Mouse (Mus musculus) liver, embryonic 15.5 days (tissue): ENCODE data around the gene Itga1. TPM values are rescaled to one million over a fixed set of nuclear protein-coding genes. Genes with fewer than 3 reads are reported as not detected.

ENCODE experiments used
- ATAC-seq: fragments of 200-750 bp; cut with Nextera tagmentation; 2 replicates; pipeline ENCODE4 v1.8.0; 2017; ENCODE audit warnings: moderate number of reproducible peaks, mild to moderate bottlenecking, moderate library complexity; ENCODE audit not compliant: insufficient read depth
- H3K27ac ChIP-seq: fragments of 300-500 bp; sonication (generic); replicated peaks from 2 replicates; pipeline ENCODE4 v1.5.1; 2015; ENCODE audit warnings: mild to moderate bottlenecking, inconsistent platforms
- H3K27me3 ChIP-seq: fragments of 300-500 bp; sonication (generic); 2 replicates; pipeline ENCODE4 v1.6.1; 2015; ENCODE audit warnings: mild to moderate bottlenecking, inconsistent platforms
- H3K36me3 ChIP-seq: fragments of 300-500 bp; sonication (generic); replicated peaks from 2 replicates; pipeline ENCODE4 v1.6.1; 2015; ENCODE audit warnings: moderate library complexity, mild to moderate bottlenecking, inconsistent platforms
- H3K4me1 ChIP-seq: fragments of 300-500 bp; sonication (generic); replicated peaks from 2 replicates; pipeline ENCODE4 v1.6.1; 2015; ENCODE audit warnings: inconsistent platforms
- H3K4me2 ChIP-seq: fragments of 300-500 bp; sonication (generic); 2 replicates; pipeline ENCODE4 v1.6.1; 2015; ENCODE audit warnings: moderate library complexity, mild to moderate bottlenecking, inconsistent platforms
- H3K4me3 ChIP-seq: fragments of 300-500 bp; sonication (generic); replicated peaks from 2 replicates; pipeline ENCODE4 v1.5.1; 2015; ENCODE audit warnings: mild to moderate bottlenecking, inconsistent platforms
- H3K9ac ChIP-seq: fragments of 300-500 bp; sonication (generic); 2 replicates; pipeline ENCODE4 v1.6.1; 2015; ENCODE audit warnings: moderate library complexity, mild to moderate bottlenecking, inconsistent platforms
- H3K9me3 ChIP-seq: fragments of 300-500 bp; sonication (generic); replicated peaks from 2 replicates; pipeline ENCODE4 v1.6.1; 2016; ENCODE audit warnings: inconsistent platforms
- WGBS: fragments of 180-500 bp; shearing (Covaris S2); methylation state at CpG from one replicate; pipeline ENCODE4 v1.1.7; 2015; ENCODE audit warnings: mixed read lengths; ENCODE audit not compliant: insufficient replicate concordance; 5-methylcytosine and 5-hydroxymethylcytosine counted together
- polyA plus RNA-seq: library from polyadenylated mRNA; unstranded; fragments of >200 nt; fragmentation: Nextera tagmentation; extraction: Ambion mirVana; gene quantifications from 2 replicates; pipeline ENCODE4 v1.2.1, GENCODE M21; 2015

Itga1 gene
- polyA plus RNA-seq, 1 experiment from 2014 or later = 4.6 TPM

GRCm38 (mm10) chr13:115098227-115098626 lies 3.5 kb downstream of the Itga1 start:
- no peaks in the 10 kb centered on the region for H3K9me3 ChIP-seq
- H3K36me3 ChIP-seq = no peaks in the 10 kb centered on the region
- no peak overlapping the region for H3K9ac ChIP-seq
- no peak for ATAC-seq
- no peak overlapping the region for H3K4me2 ChIP-seq
- no peak overlapping the region for H3K27ac ChIP-seq
- WGBS = 52% methylated on average over 3 of the region's 3 CpGs
- peaks cover 48% of the 10 kb centered on the region for H3K27me3 ChIP-seq
- no peak overlapping the region for H3K4me3 ChIP-seq
- H3K4me1 ChIP-seq = peaks cover 8% of the 10 kb centered on the region

DNA sequence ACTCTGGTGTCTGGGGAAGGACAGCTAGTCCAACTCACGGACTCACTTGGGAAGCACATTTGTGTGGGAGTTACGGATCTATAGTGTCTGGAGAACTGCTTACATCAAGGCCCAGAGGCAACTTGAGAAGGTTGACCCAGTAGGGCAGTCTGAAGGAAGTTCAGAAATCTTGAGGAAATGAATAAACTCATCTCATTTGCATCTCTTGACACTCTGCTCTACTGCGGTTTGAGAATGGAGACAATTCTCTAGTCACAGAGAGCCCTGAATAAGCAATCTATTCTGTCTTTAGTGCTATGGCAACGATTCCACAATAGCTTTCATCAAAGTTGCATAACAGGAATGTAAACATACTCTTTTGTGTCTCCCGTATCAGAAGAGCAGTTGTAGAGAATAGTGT lies 4.8 kb downstream of the Itga1 start:
- H3K27ac ChIP-seq = no peak overlapping the region
- no peak overlapping the region for H3K4me3 ChIP-seq
- no peak overlapping the region for H3K9ac ChIP-seq
- H3K9me3 ChIP-seq = no peaks in the 10 kb centered on the region
- H3K4me2 ChIP-seq = no peak overlapping the region
- no peak for ATAC-seq
- peaks cover 40% of the 10 kb centered on the region for H3K27me3 ChIP-seq
- WGBS = 49% methylated on average over 5 of the region's 5 CpGs
- peaks cover 9% of the 10 kb centered on the region for H3K4me1 ChIP-seq
- H3K36me3 ChIP-seq = no peaks in the 10 kb centered on the region

- H3K36me3 ChIP-seq = no peaks in the 10 kb centered on the region
- no peak overlapping the region for H3K4me3 ChIP-seq
- WGBS = 29% methylated on average over 2 of the region's 2 CpGs
- no peaks in the 10 kb centered on the region for H3K9me3 ChIP-seq
- H3K4me2 ChIP-seq = no peak overlapping the region
- ATAC-seq = no peak
- H3K4me1 ChIP-seq = peaks cover 16% of the 10 kb centered on the region
- peaks cover 33% of the 10 kb centered on the region for H3K27me3 ChIP-seq
- H3K27ac ChIP-seq = no peak overlapping the region
- H3K9ac ChIP-seq = no peak overlapping the region
These were observed 5.5 kb downstream of the Itga1 start for GRCm38 (mm10) chr13:115096216-115096615.

- Histone ChIP-seq H3K36me3 (no peaks in the 10 kb centered on the region), H3K4me3 (no peak overlapping the region), H3K9ac (no peak overlapping the region), H3K4me2 (no peak overlapping the region), H3K9me3 (no peaks in the 10 kb centered on the region), H3K4me1 (peaks cover 24% of the 10 kb centered on the region), H3K27ac (no peak overlapping the region), H3K27me3 (peaks cover 25% of the 10 kb centered on the region)
- WGBS = 79% methylated on average over 2 of the region's 2 CpGs
- no peak for ATAC-seq
These were observed 6.4 kb downstream of the Itga1 start for GRCm38 (mm10) chr13:115095392-115095791.

DNA sequence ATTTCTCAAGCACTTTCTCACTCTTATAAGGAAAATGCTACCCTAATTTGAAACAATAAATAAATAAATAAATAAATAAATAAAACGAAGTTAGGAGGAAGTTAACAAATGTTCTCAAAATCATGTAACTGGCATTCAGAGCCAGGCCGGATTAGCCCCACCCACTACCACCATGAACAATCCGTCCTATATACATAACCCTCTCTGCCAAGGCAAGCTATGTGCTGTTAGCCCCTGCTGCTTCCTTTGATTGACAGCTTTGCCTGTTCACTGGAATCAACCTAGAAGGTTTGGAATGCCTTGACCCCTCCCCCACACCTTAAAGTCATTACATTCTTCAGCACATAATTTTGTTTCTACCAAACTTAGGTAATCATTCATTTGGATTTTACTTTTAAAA lies 10.3 kb downstream of the Itga1 start:
- Histone ChIP-seq H3K9me3 (no peaks in the 10 kb centered on the region), H3K4me1 (peaks cover 45% of the 10 kb centered on the region), H3K4me3 (no peak overlapping the region; the same call in 1 of the 2 replicates), H3K27me3 (no peaks in the 10 kb centered on the region), H3K4me2 (peak overlapping the region; percentile 94), H3K36me3 (peaks cover 24% of the 10 kb centered on the region), H3K27ac (peak overlapping the region; percentile 99), H3K9ac (no peak overlapping the region)
- no peak for ATAC-seq
- WGBS = 45% methylated on average over 3 of the region's 3 CpGs

- Histone ChIP-seq H3K27me3 (no peaks in the 10 kb centered on the region), H3K27ac (peak overlapping the region; percentile 99), H3K36me3 (peaks cover 27% of the 10 kb centered on the region), H3K4me1 (peaks cover 43% of the 10 kb centered on the region), H3K4me2 (peak overlapping the region; percentile 94), H3K4me3 (peak overlapping the region; percentile 82), H3K9ac (peak overlapping the region; percentile 88), H3K9me3 (no peaks in the 10 kb centered on the region)
- ATAC-seq = peak; percentile 24
- WGBS = 23% methylated on average over 9 of the region's 9 CpGs
These were observed 10.8 kb downstream of the Itga1 start for GRCm38 (mm10) chr13:115090977-115091445.

DNA sequence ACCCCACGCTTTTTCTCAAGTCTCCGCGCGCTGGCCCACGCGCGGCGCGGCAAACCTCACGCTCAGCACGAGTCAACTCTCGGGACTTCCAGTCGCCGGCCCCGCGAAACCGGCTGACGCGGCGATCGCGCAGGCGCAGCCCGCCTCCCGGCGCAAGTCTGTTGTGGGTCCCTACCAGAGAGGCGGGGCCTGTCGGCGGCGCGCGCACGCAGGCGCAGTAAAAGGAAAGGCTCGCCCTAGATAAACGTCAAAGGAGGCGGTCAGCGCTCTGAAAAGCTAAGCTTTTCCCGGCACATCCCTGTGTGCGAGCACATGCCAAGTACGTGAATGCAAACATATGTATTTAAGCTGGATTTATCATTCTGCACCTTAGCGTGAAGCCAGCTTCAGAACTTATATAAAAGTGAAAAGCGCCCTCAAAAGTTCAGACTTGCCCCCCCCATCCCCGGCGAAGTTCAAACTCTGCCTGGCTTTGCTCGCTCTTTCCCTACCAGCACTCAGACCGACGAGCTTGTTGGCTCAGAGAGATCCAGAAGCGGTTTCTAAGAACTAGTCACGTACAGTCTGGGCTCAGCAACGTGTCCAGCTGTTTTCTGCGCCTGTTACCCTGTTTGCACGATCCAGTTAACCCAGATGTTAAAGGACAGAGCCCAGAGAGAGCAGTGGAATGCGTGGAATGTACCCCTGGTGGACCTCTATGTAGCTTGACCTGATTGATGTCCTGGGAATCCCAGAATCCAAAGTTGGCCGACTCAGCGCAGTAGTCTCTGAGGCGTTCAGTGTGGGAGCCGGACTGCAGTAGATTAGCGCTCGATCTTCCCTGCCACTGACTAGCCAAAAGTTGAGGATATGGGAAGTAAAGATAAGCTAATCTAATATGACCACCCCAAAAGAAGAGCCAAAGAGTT lies 11.4 kb downstream of the Itga1 start, which contains the start of gene Pelo:
Gene Pelo, minus strand, starts transcription at position 118 of the 908 bp plus-strand sequence.
- Histone ChIP-seq H3K27ac (peak within 1 kb of the TSS; percentile 99), H3K36me3 (peaks cover 33% of the 10 kb centered on the region), H3K4me1 (peaks cover 45% of the 10 kb centered on the region), H3K4me2 (peak within 1 kb of the TSS; percentile 94), H3K9me3 (no peaks in the 10 kb centered on the region), H3K4me3 (peak within 1 kb of the TSS; percentile 82), H3K9ac (peak within 1 kb of the TSS; percentile 88), H3K27me3 (no peaks in the 10 kb centered on the region)
- under 1% methylated on average over 60 of the region's 60 CpGs for WGBS
- peak; percentile 89 for ATAC-seq

DNA sequence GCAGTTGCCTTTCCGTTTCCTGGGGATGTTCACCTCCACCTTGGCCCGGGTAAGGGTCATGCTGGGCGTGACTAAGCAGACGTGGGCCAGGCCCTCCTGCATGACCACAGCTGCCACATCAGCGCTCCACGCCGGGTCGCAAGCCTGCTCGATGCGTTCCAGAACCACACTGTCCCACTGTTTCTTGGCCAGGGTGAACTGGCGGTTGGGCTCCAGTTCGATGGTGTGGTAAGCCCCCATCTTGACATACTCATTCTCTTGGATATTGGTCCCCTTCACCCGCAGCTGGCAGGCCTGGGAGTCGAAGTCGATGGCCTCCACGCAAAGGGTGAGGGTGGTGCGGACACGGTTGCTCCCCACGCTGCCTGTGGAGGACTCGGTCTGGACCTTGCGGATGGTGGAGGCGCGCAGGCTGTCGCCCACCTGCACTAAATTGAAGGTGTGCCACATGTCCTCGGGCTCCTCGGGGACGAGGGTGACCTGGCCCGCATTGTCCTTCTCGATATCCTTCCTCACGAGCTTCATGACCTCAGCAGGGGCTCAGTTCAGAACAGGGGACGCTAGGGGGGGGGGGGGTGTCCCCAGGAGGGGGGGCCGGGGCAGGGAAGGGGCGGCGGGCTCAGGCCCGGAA lies 12.3 kb downstream of the Itga1 start:
- Histone ChIP-seq H3K27ac (peak overlapping the region; percentile 99), H3K36me3 (peaks cover 33% of the 10 kb centered on the region), H3K4me1 (peaks cover 45% of the 10 kb centered on the region), H3K4me2 (peak overlapping the region; percentile 94), H3K27me3 (no peaks in the 10 kb centered on the region), H3K9ac (peak overlapping the region; percentile 88), H3K4me3 (peak overlapping the region; percentile 82), H3K9me3 (no peaks in the 10 kb centered on the region)
- ATAC-seq = peak; percentile 20
- WGBS = 4% methylated on average over 35 of the region's 35 CpGs

GRCm38 (mm10) chr13:115089020-115089394 lies 12.8 kb downstream of the Itga1 start:
- Histone ChIP-seq H3K4me1 (peaks cover 45% of the 10 kb centered on the region), H3K36me3 (peaks cover 33% of the 10 kb centered on the region), H3K27me3 (no peaks in the 10 kb centered on the region), H3K9me3 (no peaks in the 10 kb centered on the region), H3K4me3 (peak overlapping the region; percentile 82), H3K27ac (peak overlapping the region; percentile 99), H3K9ac (peak overlapping the region; percentile 88), H3K4me2 (peak overlapping the region; percentile 94)
- WGBS = 42% methylated on average over 11 of the region's 11 CpGs
- ATAC-seq = no peak

DNA sequence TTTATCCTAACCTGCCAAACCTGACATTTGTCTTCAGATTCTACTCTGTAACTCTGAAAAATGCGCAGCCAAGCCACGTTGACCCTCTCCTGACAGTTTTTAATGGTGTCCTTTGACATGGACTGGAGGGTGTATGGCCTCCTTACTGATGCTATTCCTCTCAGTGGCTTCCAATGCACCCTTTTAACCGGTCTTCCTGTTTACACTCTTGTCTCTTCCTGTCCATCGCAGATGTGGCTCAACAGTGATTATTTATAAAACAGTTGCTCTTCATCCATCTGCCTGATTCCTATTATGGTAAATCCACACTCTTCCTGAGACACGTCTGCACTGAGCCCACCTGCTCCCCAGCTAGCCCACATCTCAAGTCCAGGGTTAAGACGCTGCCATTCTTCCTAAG lies 15.8 kb downstream of the Itga1 start:
- no peaks in the 10 kb centered on the region for H3K27me3 ChIP-seq
- no peak overlapping the region for H3K9ac ChIP-seq
- no peak for ATAC-seq
- 62% methylated on average over 6 of the region's 6 CpGs for WGBS
- H3K9me3 ChIP-seq = no peaks in the 10 kb centered on the region
- peaks cover 35% of the 10 kb centered on the region for H3K4me1 ChIP-seq
- H3K36me3 ChIP-seq = peaks cover 33% of the 10 kb centered on the region
- no peak overlapping the region for H3K4me2 ChIP-seq
- H3K4me3 ChIP-seq = no peak overlapping the region
- H3K27ac ChIP-seq = no peak overlapping the region

GRCm38 (mm10) chr13:115082339-115082738 lies 19.4 kb downstream of the Itga1 start:
- ATAC-seq = no peak
- H3K9me3 ChIP-seq = no peaks in the 10 kb centered on the region
- 77% methylated on average over 7 of the region's 7 CpGs for WGBS
- peaks cover 14% of the 10 kb centered on the region for H3K36me3 ChIP-seq
- H3K4me2 ChIP-seq = no peak overlapping the region
- no peak overlapping the region for H3K4me3 ChIP-seq
- peaks cover 9% of the 10 kb centered on the region for H3K4me1 ChIP-seq
- no peak overlapping the region for H3K27ac ChIP-seq
- H3K9ac ChIP-seq = no peak overlapping the region
- no peaks in the 10 kb centered on the region for H3K27me3 ChIP-seq
